Mouse (Mus musculus): ENCODE results near the gene Gm27027. TPM values are rescaled to one million over a fixed set of nuclear protein-coding genes. Genes with fewer than 3 reads are reported as not detected.

The Gm27027 gene
- polyA plus RNA-seq, 1 experiment from 2014 or later, result not detected

DNA sequence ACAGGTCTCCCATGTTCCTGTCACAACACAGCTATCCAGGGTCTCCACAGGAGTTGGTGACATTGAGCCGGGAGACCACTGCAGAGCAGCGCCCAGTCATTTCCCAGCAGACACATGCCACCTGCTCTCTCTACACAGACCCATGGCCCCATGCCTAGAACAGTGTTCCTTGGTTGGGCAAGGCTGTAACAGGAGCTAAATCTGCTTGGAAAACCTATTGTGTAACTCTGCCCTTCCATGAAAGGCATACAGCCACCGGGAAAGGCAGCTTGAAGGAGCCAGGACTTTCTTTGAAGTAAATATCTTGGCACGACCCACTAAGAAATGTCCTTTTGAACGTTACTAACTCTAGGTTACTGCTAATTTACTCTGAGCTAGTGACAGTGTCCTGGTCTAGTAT is 86.4 kb downstream of the Gm27027 start:
- no peak for ATAC-seq
- no peak overlapping the region for H3K27ac ChIP-seq (ENCODE audit: low read length)
- no peak overlapping the region for H3K9ac ChIP-seq (ENCODE audit: low read depth, low read length)
- 78% methylated on average over 5 of the region's 5 CpGs for WGBS
- no peaks in the 10 kb centered on the region; the same call in 1 of the 2 replicates for H3K4me1 ChIP-seq (ENCODE audit: control insufficient read depth, insufficient read depth, low read length)
- no peaks in the 10 kb centered on the region for H3K27me3 ChIP-seq (replicated peaks; ENCODE audit: control insufficient read depth, insufficient read depth, low read length)
- no peaks in the 10 kb centered on the region for H3K9me3 ChIP-seq (ENCODE audit: control insufficient read depth, low read length)
- H3K4me3 ChIP-seq (ENCODE audit: low read length), result no peak overlapping the region
- no peaks in the 10 kb centered on the region for H3K36me3 ChIP-seq (ENCODE audit: control insufficient read depth, insufficient read depth, low read length)
- H3K4me2 ChIP-seq (ENCODE audit: low read depth, low read length), result no peak overlapping the region

DNA sequence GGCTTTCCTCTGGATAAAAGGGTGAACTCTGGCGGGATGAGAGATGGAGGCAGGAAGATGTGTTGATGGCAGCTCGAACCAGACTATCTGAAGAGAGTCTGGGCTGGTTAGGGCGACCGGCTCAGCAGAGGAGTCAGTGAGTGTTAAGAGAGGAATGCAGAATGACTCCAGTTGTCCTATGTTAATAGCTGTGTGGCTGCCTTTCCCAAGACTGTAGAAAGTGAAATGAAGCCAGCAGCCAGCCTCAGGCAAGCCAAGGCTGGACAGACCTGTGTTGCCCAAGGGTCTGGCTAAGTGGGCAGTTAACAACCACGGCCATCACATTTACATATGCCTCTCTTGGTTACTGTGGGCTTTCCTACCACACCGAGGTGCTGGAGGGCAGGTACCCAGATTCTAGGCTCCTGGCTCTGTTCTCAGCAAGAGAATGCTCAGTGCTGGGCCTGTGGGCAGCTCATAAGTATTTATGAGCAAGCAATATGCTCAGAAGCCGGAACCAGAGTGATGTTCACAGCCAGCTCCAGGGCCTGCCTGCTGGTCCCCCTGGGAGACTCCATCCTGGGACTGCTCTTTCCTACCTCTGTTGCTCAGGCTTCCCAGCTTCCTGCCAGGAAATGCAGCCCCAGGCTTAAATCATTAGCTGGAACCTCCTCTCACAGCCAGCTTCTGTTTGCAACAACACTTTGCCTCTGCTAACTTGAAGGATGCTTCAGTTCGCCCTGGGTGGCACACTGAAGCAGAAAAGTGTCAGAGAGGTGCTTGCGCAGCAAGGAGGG is 88.4 kb downstream of the Gm27027 start:
- Histone ChIP-seq H3K4me1 (ENCODE audit: control insufficient read depth, insufficient read depth, low read length) (no peaks in the 10 kb centered on the region; the same call in 1 of the 2 replicates), H3K27ac (ENCODE audit: low read length) (no peak overlapping the region), H3K4me3 (ENCODE audit: low read length) (no peak overlapping the region), H3K27me3 (replicated peaks; ENCODE audit: control insufficient read depth, insufficient read depth, low read length) (no peaks in the 10 kb centered on the region), H3K9me3 (ENCODE audit: control insufficient read depth, low read length) (no peaks in the 10 kb centered on the region), H3K36me3 (ENCODE audit: control insufficient read depth, insufficient read depth, low read length) (no peaks in the 10 kb centered on the region), H3K4me2 (ENCODE audit: low read depth, low read length) (no peak overlapping the region), H3K9ac (ENCODE audit: low read depth, low read length) (no peak overlapping the region)
- WGBS, result 56% methylated on average over 9 of the region's 9 CpGs
- no peak for ATAC-seq

Other genes starting within 250 kb of the Gm27027 start
- 81.5 and 87.3 TPM in 2 replicates for gene Ext2, start 173.8 kb downstream of the Gm27027 start, polyA plus RNA-seq (2015; fragmentation: Nextera tagmentation; extraction: Ambion mirVana)
- gene Accs, start 146.4 kb downstream of the Gm27027 start, polyA plus RNA-seq (2015; fragmentation: Nextera tagmentation; extraction: Ambion mirVana), result 5.4 and 6.1 TPM in 2 replicates
- not detected in 2 replicates for gene Accsl, start 127.2 kb downstream of the Gm27027 start, polyA plus RNA-seq (2015; fragmentation: Nextera tagmentation; extraction: Ambion mirVana)
- 7.7 and 11.6 TPM in 2 replicates for gene Gm13889, start 39.2 kb downstream of the Gm27027 start, polyA plus RNA-seq (2015; fragmentation: Nextera tagmentation; extraction: Ambion mirVana)
- 68.4 and 77.8 TPM in 2 replicates for gene Alkbh3, start 14.5 kb upstream of the Gm27027 start, polyA plus RNA-seq (2015; fragmentation: Nextera tagmentation; extraction: Ambion mirVana)
- 175 and 183 TPM in 2 replicates for gene Hsd17b12, start 161.6 kb upstream of the Gm27027 start, polyA plus RNA-seq (2015; fragmentation: Nextera tagmentation; extraction: Ambion mirVana)

Measured in intestine, embryonic 16.5 days (tissue).